Mouse (Mus musculus): ENCODE measurements around the gene Prr12.

Gene Prr12

DNA sequence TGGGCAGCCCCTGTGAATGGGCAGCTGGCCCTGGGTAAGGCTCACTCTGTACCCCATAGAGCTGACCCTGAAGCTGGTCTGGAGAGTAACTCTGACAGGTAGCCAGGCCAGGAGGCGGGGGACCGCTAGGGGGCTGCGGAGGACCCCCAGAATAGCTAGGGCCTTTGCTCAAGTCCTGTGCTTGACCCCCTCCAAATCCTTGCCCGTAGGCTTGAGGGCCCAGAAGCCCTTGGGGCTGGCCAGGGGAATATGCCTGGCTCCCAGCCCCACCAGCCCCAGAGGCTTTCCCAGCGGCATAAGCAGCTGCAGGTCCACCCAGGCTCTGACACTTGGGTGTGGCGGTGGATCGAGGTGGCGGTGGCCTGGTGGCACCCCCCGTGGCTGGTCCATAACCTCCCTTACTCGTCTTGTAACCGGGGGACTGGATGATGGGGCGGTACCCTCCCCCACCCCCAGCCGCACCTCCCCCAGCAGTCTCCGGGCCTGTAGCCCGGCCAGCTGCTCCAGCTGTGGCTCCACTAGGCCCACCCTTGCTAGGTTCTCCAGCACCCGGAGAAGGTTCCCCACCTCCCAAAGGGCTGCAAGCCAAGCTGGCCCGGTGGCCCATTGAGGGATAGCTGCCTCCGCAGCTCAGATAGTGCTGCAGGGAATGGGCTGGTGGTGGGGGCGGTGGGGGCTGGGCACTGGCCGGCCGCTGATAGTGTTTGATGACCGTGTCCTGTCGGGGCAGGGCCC is 3.6 kb downstream of the Prr12 start:
- no peak for DNase-seq

GRCm38 (mm10) chr7:45048001-45048890 is 4.4 kb downstream of the Prr12 start:
- DNase-seq, result no peak

DNA sequence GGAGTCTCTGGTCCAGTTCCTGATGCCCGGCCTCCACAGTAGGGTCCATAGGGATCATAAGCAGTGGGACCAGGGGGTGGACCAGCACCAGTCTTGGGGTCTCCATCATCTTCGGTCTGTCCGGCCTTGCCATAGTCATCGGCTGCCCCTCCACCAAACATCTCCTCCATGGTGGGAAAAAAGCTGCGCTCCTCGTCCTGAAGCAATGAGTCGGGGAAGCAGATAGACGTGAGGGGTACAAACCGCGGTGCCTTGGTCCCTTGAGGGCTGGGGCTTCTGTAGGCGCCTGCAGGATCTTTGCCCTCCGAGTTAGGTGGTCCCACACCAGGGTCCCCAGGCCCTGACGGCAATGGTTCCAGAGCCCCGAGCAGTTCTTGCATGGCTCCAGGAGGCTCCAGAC is 5.2 kb downstream of the Prr12 start:
- DNase-seq, result no peak

GRCm38 (mm10) chr7:45046853-45047350 is 5.8 kb downstream of the Prr12 start:
- no peak for DNase-seq

DNA sequence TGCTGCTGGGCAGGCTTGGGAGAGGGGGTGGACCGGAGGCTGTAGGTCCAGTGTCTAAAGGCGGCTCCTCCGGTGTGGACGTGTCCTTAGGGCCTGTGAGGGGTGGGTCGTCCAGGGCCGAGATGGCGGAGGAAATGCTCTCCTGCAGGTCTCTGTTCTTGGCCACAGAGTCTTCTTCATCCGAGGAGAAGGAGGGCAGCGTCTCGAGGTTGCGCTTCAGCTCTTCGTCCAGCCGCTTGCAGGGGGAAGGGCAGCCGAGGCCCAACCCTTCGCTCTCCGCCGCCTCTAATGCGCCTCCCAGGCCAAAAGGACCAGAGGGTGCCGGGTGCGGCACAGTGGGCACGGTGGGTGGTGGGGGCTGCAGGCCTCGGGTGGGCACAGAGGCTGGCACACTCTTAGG is 6.9 kb downstream of the Prr12 start:
- no peak for DNase-seq

DNA sequence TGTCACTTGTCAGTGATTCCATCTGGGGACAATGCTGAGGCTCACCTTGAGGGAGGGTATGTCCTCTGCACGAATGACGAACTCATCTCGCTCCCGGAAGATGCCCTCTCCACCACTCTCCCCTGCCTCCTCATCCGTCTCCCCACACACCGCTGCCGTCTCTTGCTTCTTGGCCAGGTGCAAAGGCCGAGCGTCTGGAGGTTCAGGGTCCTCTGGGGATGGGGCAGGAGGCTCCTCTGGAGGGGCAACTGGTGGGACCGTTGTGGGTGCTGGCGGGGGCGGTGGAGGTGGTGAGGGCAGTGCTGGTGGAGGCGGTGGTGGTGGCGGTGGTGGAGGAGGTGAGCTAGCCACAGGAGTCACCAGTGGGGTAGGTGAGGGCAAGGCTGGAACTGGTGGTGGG is 9.4 kb downstream of the Prr12 start:
- no peak for DNase-seq

GRCm38 (mm10) chr7:45040851-45041250 is 11.8 kb downstream of the Prr12 start:
- no peak for DNase-seq

DNA sequence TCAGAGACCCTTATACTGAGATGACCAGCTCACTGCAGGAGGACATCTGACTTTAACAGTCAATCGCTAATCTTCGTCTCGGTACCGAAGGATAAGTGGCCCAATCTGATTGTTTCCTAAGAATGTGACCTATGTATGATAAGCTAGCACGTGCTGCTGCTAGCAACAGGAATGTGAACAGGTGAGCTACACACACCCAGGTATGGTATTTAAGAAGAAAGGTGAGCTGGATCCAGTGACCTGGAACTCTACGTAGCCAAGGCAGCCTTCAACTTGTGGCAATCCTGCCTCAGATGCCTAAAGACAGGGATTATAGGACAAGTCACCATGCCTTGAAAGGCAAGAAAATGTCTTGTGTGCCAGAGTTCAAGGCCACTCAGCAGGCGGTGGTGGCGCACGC is 14.3 kb downstream of the Prr12 start:
- DNase-seq, result no peak

DNA sequence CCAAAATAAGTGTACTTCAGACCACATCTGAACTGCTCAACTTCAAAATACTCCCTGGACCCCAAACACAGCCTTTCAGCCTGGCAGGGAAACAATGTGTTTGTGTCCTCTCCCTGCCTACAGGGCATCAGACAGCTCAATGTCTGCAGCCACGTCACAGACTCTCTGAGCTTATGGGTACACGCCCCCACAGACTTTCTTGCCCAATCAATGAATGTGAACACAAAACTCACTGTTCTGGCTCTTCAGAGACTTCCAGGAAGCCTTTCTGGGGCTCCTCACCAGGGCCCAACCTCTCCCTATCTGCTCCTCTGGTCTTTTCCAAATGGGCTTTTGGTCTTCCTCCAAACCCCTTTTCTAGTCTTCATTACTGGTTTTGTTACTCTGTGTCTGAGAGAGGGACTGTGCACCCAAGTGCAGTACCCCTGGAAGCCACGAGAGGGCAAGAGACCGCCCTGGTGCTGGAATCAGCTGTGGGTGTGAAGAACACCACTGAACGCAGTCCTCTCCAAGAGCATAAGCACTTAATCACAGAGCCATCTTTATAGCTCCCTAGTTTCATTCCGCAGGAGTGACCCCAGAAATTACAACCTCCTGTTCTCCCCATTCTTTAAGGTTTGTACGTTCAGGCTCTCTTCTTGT is 14.8 kb downstream of the Prr12 start:
- DNase-seq, result peak; percentile 81 to 83

GRCm38 (mm10) chr7:45036702-45037101 is 16.0 kb downstream of the Prr12 start:
- no peak for DNase-seq

DNA sequence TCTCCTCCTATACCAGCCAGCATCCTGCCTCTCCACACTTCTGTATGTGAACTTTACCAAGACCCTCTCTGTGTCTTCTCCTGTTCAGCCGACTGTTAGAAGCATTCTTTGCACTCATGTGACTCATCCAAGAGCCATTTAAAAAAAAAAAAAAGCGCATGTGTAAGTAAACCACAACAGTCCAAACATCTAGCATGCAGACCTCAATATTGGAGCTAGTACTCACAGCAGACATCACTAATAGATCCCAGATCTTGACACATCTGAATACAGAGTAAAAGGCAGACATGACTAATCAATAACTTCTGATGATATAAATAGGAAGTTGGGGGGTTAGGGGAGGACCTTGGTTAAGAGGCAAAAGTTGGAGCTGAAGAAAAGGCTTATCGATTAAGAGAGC is 17.1 kb downstream of the Prr12 start:
- no peak for DNase-seq

- no peak for DNase-seq
These were observed 18.8 kb downstream of the Prr12 start for GRCm38 (mm10) chr7:45033722-45034359.

- no peak for DNase-seq
These were observed 21.8 kb downstream of the Prr12 start for GRCm38 (mm10) chr7:45030857-45031256.

DNA sequence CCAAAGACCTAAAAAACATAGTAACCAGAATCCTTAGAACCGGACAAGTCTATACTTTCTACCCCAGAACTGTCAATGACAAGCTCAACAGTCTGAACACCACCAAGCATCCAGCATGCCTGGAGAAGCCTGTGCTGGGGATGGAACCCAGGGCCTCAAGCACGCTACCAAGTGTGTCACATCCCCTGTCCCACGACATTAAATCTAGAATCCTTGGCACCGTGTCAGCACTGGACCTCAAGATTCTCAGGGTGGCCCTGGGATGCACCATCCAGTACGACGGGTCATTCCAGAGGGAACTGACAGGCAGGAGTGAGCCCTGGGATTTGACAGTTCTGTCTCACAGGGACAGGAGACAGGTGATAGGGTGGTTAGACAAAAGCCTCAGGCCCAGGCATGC is 22.7 kb downstream of the Prr12 start:
- no peak for DNase-seq

DNA sequence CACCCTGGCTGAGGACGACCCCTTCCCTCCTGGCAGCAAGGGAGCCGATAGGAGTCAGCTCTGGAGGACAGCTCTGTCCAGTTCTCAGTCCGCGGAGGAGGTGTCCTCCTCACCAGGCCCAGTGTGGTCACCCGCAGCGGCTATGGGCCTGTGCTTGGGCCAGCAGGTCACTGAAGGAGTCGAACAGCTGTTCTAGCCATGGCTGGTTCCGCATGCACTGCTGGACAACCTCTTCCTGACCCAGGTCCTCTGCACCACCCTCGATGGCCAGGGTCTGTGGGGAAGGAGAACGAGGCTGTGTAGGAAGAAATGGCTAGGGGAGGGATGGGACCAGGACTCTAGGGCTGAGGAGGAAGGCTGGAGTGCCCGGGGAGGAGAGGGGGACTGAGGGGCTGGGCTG is 24.3 kb downstream of the Prr12 start:
- no peak for DNase-seq

GRCm38 (mm10) chr7:45027761-45028160 is 24.9 kb downstream of the Prr12 start:
- DNase-seq, result no peak

- no peak for DNase-seq
These were observed 26.4 kb downstream of the Prr12 start for GRCm38 (mm10) chr7:45026256-45026655.

DNA sequence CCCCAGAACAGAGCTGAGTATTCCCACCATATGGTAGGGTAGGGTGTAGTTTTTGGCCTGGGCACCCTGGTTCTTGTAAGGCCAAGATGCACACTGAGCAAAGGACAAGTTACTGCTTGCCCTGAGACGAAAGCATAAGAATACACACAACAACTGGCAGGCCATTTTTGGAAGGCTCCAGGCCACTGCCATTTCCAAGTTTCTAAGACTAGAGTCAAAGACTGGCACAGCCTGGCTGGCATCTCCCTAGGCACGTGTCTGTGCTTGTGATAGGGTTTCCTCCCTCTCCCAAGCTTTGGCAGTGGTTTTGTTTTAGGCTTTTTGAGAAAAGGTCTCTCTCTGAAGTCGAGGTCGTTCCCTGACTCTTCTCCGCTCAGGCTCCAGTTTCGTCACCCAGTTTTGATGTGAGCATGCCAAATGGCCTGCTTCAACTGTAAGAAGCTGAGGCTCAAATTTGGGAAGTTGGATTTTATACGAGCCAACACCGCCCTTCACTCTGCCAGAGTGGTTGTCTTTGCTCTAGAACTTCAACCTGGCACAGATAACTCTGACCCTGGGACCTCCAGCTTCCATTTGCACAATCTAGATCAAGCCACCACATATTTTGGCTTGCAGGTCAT is 27.0 kb downstream of the Prr12 start:
- no peak for DNase-seq

GRCm38 (mm10) chr7:45024281-45025248 is 28.1 kb downstream of the Prr12 start:
- no peak for DNase-seq

DNA sequence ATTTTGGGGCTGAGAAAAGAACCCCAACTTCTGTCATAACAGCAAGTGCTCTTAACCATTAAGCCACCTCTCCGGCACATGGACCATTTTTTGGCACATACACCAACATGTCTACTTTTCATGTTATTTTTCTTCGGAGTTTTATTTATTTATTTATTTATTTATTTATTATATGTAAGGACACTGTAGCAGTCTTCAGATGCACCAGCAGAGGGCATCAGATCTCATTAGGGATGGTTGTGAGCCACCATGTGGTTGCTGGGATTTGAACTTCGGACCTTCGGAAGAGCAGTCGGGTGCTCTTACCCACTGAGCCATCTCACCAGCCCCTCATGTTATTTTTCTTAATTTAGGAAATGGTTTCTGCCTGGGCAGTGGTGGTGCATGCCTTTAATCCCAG is 29.0 kb downstream of the Prr12 start:
- DNase-seq, result peak; percentile 21 to 22

GRCm38 (mm10) chr7:45020225-45020624 is 32.5 kb downstream of the Prr12 start:
- no peak for DNase-seq
